Mouse (Mus musculus): ENCODE data around the gene Casr.

Gene Casr

DNA sequence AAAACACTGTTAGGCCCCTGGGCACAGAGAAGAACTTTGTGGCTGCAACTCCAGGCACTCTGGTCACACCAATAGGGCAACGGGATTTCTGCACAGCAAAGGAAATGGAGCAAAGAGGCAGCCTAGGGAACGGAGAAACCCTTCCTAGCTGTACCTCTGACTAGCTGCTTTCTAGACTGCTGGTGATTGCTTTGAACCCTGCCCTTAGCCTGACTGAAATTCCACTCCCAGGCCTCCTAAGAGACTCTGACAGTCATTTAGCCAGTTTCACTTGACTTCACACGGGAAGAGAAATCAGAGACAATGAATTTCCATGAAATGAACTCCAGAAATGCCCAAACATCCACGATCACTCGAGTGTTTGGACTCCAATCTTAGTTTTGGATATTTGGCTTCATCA lies 38.8 kb downstream of the Casr start:
- no peak for DNase-seq (ENCODE audit: low spot score in 2 of 2)

DNA sequence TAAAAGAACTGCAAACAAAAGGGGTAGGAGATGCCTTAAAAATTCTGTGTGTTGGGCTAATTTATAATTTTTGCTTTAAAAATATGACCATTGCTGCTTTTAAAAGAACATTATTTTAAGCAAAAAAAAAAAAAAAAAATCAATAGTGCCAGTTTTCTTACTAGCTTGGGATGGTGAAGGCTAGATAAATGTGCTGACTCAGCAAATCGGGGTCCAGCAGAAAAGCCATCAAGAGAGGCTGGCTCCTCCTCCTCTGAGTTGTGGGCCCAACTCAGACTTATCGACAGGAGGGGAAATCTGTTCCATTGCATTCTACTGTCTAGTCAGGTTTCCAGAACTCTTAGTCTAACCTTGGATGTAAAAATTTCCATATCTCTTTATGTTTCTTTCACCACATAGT lies 45.6 kb downstream of the Casr start:
- DNase-seq (ENCODE audit: low spot score in 2 of 2) = no peak

DNA sequence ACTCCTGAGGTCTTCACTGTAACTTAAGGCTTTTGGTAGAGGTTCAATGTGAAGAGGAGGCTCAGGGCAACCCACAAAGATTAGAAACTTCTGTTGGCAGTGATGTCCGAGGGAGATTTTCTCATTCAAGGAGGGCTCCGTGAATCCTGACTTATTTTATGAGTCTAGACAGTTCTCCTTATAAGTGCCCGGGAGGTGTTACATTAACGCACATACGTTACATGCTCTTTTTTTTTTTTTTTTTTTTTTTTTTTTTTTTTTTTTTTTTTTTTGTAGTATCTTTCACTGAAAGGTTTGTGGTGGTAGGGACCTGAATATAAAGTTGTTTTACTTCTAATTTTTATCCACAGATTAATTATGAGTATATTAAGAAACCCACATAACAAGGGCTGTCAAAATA lies 54.6 kb downstream of the Casr start:
- no peak for DNase-seq (ENCODE audit: low spot score in 2 of 2)

DNA sequence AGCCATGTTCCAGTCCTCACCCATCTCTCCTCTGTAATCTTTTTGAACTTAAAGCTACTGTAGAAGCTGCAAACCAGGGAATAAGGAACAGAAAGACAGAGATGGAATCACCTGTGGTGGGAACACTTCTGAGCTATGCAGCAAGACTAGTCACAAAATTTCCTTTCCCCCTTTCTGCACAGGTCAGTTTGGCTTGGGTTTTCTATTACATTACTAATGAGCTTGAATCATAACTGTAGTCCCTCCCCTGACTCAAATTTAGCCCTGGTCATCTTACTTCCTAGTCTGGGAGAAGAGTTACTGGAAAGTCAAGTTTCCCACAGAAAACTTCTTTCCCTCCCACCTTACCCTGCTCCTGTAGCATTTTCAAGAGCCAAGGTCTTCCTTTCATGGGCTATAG lies 55.1 kb downstream of the Casr start:
- no peak for DNase-seq (ENCODE audit: low spot score in 2 of 2)

DNA sequence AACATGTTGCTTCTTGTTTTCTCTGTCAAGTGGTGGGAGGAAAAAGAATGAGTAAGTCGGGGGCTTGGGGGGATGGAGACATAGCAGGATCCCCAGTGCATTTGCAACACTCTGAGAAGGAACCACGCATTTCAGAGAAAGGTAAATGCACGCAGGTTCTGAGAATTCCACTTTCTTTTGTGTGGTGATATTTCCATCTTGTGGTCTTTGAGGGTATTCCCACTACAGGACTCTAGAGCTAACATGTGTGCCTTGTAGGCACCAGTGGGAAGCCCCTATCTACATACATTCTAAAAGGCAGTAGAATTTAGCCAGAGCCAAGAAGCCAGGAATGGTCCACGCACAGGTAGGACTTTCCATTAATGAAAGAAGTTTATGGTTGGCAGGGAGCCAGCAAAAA lies 56.0 kb downstream of the Casr start:
- no peak for DNase-seq (ENCODE audit: low spot score in 2 of 2)

DNA sequence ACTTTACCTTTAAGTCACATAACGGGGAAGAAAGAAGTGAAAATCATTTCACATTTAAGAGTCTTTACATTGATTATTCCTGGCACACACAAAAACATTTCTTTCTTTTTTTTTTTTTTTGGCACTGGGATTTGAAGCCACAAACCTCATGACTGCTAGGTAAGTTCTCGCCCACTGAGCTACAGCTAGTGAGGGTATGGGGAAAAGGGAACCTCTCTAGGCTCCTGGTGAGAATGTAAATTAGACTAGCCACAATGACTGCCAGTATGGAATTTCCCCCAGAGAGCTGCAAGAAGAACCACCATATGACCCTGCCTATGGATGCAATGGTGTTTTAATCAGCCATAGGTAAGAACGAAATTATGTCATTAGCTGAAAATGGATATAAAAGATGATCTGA lies 56.8 kb downstream of the Casr start:
- no peak for DNase-seq (ENCODE audit: low spot score in 2 of 2)

DNA sequence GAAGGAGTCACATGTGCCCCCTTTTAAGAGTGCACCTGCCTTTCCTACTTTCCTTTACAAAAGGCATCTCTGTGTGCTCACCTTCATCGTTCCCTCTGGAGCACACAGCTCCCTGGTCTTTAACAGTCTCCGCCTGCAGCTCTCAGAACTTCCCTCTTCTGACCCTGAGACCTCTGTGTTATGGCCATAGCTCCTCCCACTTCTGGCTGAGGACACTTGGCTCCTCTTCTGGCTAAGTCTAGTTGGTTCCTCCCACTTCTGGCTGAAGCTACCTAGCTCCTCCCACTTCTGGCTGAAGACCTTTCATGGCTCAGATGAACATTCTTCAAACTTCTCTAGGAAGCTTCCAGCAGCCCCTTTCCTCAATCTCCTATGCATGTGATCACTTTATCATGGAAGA lies 59.7 kb downstream of the Casr start:
- no peak for DNase-seq (ENCODE audit: low spot score in 2 of 2)

DNA sequence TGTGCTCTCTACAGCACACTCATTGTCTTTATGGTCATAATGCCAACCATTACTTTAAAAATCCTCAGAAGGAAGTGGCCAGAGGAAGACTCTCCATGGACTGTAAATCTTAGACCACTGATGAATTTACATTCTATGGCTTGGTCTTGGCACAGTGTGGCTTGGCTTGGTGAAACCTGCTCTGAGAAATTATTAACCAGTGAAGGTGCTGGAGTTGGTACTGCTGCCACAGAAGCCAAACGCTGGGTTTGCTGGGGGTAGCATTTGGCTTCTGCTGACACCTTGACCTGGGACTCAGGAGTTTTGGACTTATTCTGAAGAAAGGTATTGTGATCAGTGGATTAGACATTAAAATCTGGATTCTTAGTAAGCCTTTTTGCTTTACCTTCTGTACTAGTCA lies 69.5 kb downstream of the Casr start:
- DNase-seq (ENCODE audit: low spot score in 2 of 2) = no peak

DNA sequence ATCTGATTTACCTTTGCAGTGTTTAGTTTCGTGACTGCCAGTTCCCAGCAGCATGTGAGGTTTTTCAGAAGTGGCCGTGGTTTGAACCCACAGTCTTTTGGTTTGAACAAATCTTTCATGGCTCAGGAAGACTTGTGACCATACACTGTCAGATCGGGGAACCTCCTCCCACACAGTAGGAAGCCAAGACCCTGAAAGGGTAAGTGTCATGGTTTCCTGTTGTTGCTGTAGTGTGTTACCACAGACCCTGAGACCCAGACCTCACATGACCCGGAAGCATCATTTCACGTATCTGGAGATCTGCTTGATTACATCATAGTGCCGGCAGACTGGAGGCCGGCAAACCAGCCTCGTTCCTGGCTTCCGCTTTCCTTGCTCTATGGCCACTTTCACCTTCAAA lies 85.1 kb downstream of the Casr start:
- peak; percentile 84 to 89 for DNase-seq (ENCODE audit: low spot score in 2 of 2)

DNA sequence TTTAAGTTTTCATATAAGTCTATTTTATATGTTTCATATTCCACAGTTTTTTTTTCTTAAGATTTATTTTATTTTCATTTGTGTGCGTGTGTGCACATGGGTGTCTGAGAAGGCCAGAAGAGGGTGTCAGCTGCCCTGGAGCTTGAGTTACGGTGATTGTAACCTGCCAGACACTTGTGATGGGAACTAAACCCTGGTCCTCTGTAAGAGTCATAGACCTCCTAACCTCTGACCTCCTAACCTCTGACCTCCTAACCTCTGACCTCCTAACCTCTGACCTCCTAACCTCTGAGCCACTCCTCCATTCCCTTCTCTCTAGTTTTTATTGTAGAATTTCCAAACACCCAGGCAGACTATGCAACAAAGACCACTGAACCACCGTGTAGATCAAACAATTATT lies 86.4 kb downstream of the Casr start:
- DNase-seq (ENCODE audit: low spot score in 2 of 2) = no peak

DNA sequence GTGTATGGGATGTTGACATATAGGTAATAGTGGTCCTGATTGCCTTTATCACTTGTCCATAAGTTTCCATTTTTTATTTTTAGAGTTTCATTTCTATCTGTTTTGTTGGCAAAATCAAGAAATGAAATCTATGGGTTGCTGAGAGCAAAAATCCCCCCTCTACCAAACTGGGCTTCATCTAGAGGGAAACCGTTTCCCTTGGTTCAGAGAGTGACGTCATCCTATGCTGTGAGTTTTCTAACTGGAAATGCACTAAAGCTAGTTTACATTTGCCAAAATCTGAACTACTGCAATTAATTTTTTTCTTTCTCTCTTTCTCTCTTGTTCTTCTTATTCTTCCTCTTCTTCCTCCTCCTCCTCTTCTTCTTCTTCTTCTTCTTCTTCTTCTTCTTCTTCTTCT lies 87.1 kb downstream of the Casr start:
- DNase-seq (ENCODE audit: low spot score in 2 of 2) = no peak

DNA sequence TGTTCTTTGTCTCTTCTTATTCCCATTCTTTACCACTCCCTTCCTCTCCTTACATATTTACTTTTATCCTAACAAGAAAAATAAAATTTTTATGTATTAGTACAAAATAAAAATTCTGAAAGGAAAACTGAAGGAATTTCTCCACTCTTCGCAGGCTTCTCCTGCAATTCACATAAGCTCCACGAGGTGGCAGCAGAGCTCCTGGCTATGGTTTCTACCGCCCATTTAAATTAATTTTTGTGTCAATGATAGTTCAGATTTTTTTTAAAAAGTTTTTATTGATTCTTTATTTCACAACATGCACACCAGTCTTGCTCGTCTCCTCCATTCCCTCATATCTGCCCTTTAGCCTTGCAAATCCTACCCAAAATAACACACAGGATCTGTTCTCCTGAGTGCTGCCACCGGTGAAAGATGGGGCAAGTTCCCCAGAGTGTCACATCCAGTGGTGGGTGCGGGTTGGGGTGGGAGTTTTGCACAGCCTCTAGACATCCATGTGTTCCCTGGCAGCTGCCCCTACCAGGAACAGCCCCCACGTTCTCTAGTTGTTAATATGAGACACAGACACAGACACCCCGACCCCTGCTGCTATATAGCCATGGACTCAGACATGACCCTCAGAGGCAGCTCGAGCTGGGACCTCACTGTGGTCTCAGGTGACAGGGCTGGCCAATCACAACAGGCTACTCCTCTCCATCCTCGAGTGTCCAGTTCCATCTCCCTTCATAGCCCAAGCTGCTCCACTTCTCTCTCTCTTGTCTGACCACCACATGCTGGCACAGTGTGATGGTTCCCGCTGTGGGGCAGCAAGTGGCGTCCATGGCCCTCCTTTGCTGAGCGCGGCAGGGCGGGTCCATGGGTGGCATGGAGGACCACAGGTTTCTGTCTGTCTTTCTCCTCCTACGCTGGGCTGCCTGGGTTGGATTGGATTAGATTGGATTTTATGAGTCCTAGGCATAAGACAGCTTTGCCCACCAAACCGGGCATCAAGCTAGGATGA lies 88.4 kb downstream of the Casr start:
- peak; percentile 2 to 42 for DNase-seq (ENCODE audit: low spot score in 2 of 2)

DNA sequence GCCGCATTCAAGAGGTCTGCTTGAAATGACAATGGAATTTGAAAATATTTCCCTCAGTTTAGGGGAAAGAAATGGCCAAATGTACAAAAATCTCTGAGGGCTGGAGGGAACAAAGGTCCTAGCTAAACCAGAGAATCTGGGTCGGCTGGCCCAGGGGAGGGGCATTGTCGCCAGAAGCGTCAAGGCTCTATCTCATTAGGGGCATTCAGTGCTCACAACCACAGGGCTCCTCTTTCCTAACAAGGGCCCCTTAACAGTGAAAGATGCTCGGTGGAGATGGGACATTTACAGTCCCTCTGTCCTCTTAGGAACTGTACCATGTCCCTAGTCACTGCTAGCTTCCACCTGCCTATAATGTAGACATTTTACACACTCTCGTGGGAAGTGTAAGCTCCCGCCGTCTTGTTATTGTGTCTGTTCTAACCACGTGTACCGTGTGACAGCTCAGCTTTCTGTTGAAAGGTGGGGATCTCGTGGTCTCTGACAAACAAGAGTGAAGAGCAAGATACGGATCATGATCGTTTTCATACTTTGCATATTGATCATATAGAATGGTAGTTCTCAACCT lies 90.8 kb downstream of the Casr start:
- DNase-seq (ENCODE audit: low spot score in 2 of 2) = no peak

DNA sequence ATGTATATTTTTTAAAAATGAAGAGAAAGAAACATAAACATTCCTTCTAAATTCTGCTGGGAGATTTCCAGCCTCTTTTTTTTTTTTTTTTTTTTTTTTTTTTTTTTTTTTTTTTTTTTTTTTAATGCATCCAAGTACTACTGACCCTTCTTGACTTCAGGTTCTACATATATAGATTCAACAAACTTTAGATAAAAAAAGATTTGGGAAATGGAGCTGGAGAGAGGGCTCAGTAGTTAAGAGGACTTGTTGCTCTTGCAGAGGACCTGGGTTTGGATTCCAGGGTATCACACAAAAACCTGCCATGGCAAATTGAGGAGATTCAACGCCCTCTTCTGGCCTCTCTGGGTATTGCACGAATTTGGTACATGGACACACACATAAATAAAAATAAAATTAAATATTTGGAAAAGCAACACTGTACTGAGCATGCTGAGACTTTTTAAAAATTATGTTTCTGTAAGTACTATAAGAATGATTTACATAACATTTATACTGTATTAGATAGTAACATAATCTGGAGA lies 91.9 kb downstream of the Casr start:
- DNase-seq (ENCODE audit: low spot score in 2 of 2) = peak; percentile 9 to 44

DNA sequence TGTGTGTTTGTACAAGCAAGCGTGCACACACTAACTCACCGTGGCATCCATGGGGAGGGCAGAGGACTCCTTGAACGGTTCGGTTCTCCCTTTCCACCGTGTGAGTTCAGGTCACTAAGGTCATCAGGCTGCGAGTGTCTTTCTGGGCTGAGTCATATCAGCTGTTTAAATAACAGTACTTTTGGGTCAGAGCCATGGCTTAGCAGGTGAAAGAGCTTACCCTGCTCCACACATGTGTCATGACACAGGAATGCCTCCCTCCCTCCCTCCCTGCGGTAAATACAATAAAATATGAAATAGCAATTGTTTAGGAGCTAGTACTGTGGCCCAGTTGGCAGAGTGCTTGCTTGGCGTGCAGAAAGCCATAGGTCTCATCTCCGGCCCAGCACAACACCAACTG lies 92.6 kb downstream of the Casr start:
- DNase-seq (ENCODE audit: low spot score in 2 of 2) = no peak

DNA sequence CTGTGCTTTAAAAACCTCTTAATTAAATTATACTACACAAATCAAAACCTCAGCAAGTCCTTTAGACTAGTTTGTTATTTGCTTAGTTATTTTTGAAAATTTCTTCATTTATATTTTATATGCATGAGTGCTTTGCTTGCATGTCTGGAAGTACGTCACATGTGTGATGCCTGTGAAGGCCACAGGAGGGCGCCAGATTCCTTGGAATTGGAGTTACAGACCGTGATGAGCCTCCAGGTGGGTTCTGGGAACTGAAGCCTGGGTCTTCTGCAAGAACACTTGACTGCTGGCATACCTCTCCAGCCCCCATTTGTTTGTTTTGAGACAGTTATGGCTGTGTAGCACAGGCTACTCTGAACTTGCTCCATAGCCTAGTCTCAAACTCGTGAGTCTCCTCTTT lies 93.1 kb downstream of the Casr start:
- peak in 1 of 2 experiments; percentile 3 for DNase-seq (ENCODE audit: low spot score in 2 of 2)

DNA sequence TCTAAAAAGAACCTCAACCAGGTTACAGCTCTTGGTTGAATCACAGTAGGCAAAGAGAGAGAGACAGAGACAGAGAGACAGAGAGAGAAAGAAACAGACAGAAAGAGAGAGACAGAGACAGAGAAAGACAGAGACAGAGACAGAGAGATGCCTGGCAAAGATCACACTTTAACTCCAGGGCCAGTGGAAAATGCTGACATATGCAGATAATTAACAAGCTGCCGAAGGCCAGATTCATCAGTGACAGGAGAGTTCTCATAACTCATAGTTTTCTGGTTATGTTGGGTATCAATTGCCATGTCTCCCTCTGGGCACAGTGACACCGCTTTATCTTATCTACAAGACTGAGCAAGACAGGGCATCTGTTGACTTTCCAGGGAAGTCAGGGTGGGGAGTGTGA lies 94.0 kb downstream of the Casr start:
- no peak for DNase-seq (ENCODE audit: low spot score in 2 of 2)

DNA sequence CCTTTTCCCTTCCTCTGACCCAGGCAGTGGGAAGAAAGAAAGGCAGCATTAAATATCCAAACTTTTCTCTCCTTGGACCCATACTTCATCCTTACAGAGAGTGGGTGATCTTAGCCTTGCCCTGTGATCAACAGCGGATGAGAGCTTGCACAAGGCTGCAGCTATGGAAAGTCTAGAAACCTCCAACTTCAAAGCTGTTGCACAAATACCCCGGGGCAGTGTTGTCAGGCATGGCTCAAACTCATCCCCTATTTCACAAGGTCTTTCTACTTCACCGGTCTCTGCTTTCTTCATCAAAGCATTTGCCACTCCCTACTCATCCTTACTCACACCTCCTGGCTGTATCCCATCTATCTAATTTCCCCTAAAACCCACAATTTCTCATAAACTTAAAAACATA lies 96.5 kb downstream of the Casr start:
- DNase-seq (ENCODE audit: low spot score in 2 of 2) = no peak

DNA sequence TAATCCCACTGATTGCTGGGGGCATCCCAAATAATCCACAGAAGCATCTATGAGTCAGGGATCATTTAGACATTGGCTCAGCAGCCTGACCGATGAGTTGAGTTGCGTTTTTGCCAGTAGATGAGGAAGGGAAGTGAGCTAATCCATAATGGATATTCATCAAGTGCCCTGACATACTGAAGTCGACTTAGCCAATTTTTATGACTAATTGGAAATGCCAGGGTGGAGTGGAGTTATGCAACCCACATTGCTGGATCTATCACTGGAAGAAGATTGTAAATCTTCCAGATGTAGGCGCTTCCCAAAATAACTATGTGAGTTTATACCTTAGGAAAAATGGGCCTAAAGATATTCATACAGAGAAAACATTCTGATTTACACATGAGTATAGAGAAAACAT lies 97.9 kb downstream of the Casr start:
- DNase-seq (ENCODE audit: low spot score in 2 of 2) = no peak

DNA sequence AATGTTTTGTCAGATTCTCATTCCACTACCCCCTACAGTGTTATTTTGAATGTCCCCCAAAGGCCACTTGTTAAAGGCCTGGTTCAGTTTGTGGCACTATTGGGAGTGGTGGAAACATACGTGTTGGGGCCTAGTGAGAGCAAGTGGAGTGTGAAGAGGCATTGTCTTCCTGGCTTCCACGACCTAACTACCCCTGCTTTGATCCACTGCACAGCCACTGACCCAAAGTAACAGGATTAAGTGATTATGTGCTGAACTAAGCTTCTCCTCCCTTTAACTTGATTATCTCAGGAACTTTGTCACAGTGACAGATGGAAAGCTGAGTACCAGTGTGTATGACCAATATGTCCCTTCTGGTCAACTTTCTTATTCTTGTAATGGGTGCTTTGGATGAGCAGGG lies 101.5 kb downstream of the Casr start:
- DNase-seq (ENCODE audit: low spot score in 2 of 2) = no peak

DNA sequence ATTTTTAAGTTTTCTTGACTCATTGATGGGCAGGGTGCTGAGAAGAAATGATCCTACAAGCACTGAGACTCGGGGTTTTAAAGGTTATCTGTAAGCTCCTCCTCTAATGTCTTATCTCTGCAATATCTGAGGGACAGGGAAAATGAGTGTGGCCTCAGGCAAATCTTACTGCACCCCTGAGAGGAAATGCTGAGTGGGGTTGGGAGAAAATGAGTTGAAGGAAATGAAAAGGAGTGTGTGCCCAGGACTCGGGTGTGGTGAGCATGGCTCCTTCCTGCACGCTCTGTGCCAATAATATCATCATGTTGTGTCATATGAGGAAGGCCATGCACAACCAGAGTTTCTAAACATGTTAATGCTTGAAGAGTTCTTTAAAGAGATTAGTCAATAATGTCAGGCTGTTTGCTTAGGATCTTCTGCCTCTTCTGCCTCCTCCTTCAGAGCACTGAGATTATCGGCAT lies 106.6 kb downstream of the Casr start, which contains the start of gene Stfa3:
TSS of gene Stfa3 (minus strand) at position 51 of the 461 bp plus-strand sequence.
- DNase-seq (ENCODE audit: low spot score in 2 of 2) = no peak
